Mouse (Mus musculus): ENCODE data around the gene Gm42906.

DNA sequence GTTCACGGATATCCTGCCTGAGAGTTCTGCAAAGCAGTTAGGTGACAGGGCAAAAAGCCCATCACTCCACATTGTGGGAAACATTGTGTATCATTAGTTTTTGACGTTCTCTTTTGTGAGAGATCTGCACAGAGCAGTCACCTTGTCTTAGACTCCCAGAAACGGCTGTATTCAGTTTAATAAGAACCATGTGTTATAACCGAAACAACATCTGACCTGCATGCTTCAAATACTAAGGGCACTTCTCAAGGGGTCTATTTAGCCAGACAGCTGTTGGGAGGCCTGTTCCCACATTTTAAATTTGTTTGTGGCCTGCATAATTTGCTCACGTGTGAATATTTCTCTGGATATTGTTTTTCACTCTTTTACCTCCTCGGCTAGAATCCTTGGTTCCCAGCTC, 357.1 kb downstream of the Gm42906 start:
- no peak for TF ChIP-seq MAFK (IDR thresholded peaks at IDR 0.05; ENCODE audit: insufficient read depth, low read depth, low read length)
- no peak for TF ChIP-seq CHD2 (IDR thresholded peaks at IDR 0.05; ENCODE audit: low read depth, low read length)
- no peak for TF ChIP-seq HCFC1 (IDR thresholded peaks at IDR 0.05; ENCODE audit: borderline replicate concordance, insufficient read depth, low read length)
- no peak for TF ChIP-seq ZNF384 (IDR thresholded peaks at IDR 0.05; ENCODE audit: low read depth, low read length)
- TF ChIP-seq ZC3H11A (IDR thresholded peaks at IDR 0.05; ENCODE audit: borderline replicate concordance, low read depth, low read length), result no peak

Data from ES-E14 (cell line).